Mouse (Mus musculus) urinary bladder, postnatal 0 days (tissue): ENCODE results near the gene Zbtb3. TPM values are rescaled to one million over a fixed set of nuclear protein-coding genes. Genes with fewer than 3 reads are reported as not detected.

Experiments
- polyA plus RNA-seq: library from polyadenylated mRNA; unstranded; fragments of >200 nt; fragmentation: Nextera tagmentation; extraction: Ambion mirVana; gene quantifications from 2 replicates; pipeline ENCODE4 v1.2.1, GENCODE M21; 2015

Gene Zbtb3
- polyA plus RNA-seq, 1 experiment from 2014 or later: 2.0 TPM

Other genes starting within 250 kb of the Zbtb3 start
- gene Slc22a8, start 211.3 kb upstream of the Zbtb3 start, polyA plus RNA-seq: not detected in 2 replicates
- not detected in 2 replicates for gene Slc22a6, start 184.5 kb upstream of the Zbtb3 start, polyA plus RNA-seq
- gene Chrm1, start 138.8 kb upstream of the Zbtb3 start, polyA plus RNA-seq: 0.02 and 0.11 TPM in 2 replicates
- gene Slc3a2, start 79.2 kb upstream of the Zbtb3 start, polyA plus RNA-seq: 91.8 and 105 TPM in 2 replicates
- gene Wdr74, start 66.7 kb upstream of the Zbtb3 start, polyA plus RNA-seq: 53.3 and 53.8 TPM in 2 replicates
- 0.46 and 1.1 TPM in 2 replicates for gene 1700092M07Rik, start 61.8 kb upstream of the Zbtb3 start, polyA plus RNA-seq
- 78.0 and 83.1 TPM in 2 replicates for gene Stx5a, start 61.1 kb upstream of the Zbtb3 start, polyA plus RNA-seq
- gene Nxf1, start 45.5 kb upstream of the Zbtb3 start, polyA plus RNA-seq: 59.7 and 64.4 TPM in 2 replicates
- gene Tmem223, start 31.6 kb upstream of the Zbtb3 start, polyA plus RNA-seq: 119 and 130 TPM in 2 replicates
- gene Tmem179b, start 28.1 kb upstream of the Zbtb3 start, polyA plus RNA-seq: 60.2 and 82.2 TPM in 2 replicates
- 10.3 and 11.8 TPM in 2 replicates for gene Taf6l, start 16.1 kb upstream of the Zbtb3 start, polyA plus RNA-seq
- 86.5 and 92.5 TPM in 2 replicates for gene Polr2g, start 4.0 kb upstream of the Zbtb3 start, polyA plus RNA-seq
- 22.0 and 26.5 TPM in 2 replicates for gene Ttc9c, start 16.8 kb downstream of the Zbtb3 start, polyA plus RNA-seq
- gene Hnrnpul2, start 17.5 kb downstream of the Zbtb3 start, polyA plus RNA-seq: 3.1 and 3.3 TPM in 2 replicates
- gene AC129217.1, start 27.2 kb downstream of the Zbtb3 start, polyA plus RNA-seq: not detected in 2 replicates
- 45.3 and 49.0 TPM in 2 replicates for gene Bscl2, start 34.9 kb downstream of the Zbtb3 start, polyA plus RNA-seq
- gene Gng3, start 36.6 kb downstream of the Zbtb3 start, polyA plus RNA-seq: 0.31 and 0.96 TPM in 2 replicates
- gene Lrrn4cl, start 48.2 kb downstream of the Zbtb3 start, polyA plus RNA-seq: 9.4 and 10.6 TPM in 2 replicates
- gene Ubxn1, start 68.9 kb downstream of the Zbtb3 start, polyA plus RNA-seq: 166 and 171 TPM in 2 replicates
- gene Uqcc3, start 78.4 kb downstream of the Zbtb3 start, polyA plus RNA-seq: 49.7 and 50.5 TPM in 2 replicates
- 34.0 and 39.1 TPM in 2 replicates for gene Lbhd1, start 81.2 kb downstream of the Zbtb3 start, polyA plus RNA-seq
- gene Gm49403, start 81.4 kb downstream of the Zbtb3 start, polyA plus RNA-seq: not detected in 2 replicates
- 43.6 and 48.9 TPM in 2 replicates for gene 1810009A15Rik, start 86.3 kb downstream of the Zbtb3 start, polyA plus RNA-seq
- not detected in 2 replicates for gene Gm49416, start 86.4 kb downstream of the Zbtb3 start, polyA plus RNA-seq
- gene Ints5, start 90.5 kb downstream of the Zbtb3 start, polyA plus RNA-seq: 17.3 and 17.5 TPM in 2 replicates
- 33.1 and 33.2 TPM in 2 replicates for gene Ganab, start 95.5 kb downstream of the Zbtb3 start, polyA plus RNA-seq
- 24.3 and 24.5 TPM in 2 replicates for gene B3gat3, start 117.8 kb downstream of the Zbtb3 start, polyA plus RNA-seq
- 3.6 and 4.3 TPM in 2 replicates for gene Rom1, start 126.8 kb downstream of the Zbtb3 start, polyA plus RNA-seq
- 22.1 and 22.6 TPM in 2 replicates for gene Eml3, start 127.0 kb downstream of the Zbtb3 start, polyA plus RNA-seq
- 63.5 and 67.4 TPM in 2 replicates for gene Mta2, start 139.3 kb downstream of the Zbtb3 start, polyA plus RNA-seq
- 13.0 and 13.9 TPM in 2 replicates for gene Tut1, start 151.3 kb downstream of the Zbtb3 start, polyA plus RNA-seq
- 257 TPM in 2 replicates for gene Eef1g, start 164.5 kb downstream of the Zbtb3 start, polyA plus RNA-seq
- 99.1 and 107 TPM in 2 replicates for gene Ahnak, start 186.7 kb downstream of the Zbtb3 start, polyA plus RNA-seq